Mouse (Mus musculus): ENCODE measurements around the gene Uck1.

GRCm38 (mm10) chr2:32282727-32283126 lies 22.8 kb upstream of the Uck1 start:
- TF ChIP-seq CEBPB (IDR thresholded peaks at IDR 0.05; ENCODE audit: insufficient read depth, poor library complexity, severe bottlenecking): no peak
- TF ChIP-seq POLR2A (IDR thresholded peaks at IDR 0.05; ENCODE audit: insufficient read length, low read depth): no peak
- TF ChIP-seq POLR2AphosphoS2 (IDR thresholded peaks at IDR 0.05; ENCODE audit: insufficient read length, low read depth): no peak
- no peak for TF ChIP-seq MYOD1 (IDR thresholded peaks at IDR 0.05; ENCODE audit: control insufficient read depth in 1 of 3, insufficient read length in 2 of 3, low read depth in 2 of 3)
- no peak for TF ChIP-seq E2F4 (IDR thresholded peaks at IDR 0.05; ENCODE audit: insufficient read depth)
- no peak for TF ChIP-seq USF1 (IDR thresholded peaks at IDR 0.05; ENCODE audit: low read depth)
- no peak for TF ChIP-seq TCF12 (IDR thresholded peaks at IDR 0.05; ENCODE audit: insufficient read depth, poor library complexity, severe bottlenecking)
- TF ChIP-seq REST (IDR thresholded peaks at IDR 0.05; ENCODE audit: insufficient read depth, insufficient read length): no peak
- no peak for TF ChIP-seq MAX (IDR thresholded peaks at IDR 0.05; ENCODE audit: low read depth)
- no peak for TF ChIP-seq MYOG (IDR thresholded peaks at IDR 0.05; ENCODE audit: control insufficient read depth in 1 of 3, insufficient read depth in 1 of 3, insufficient read length in 2 of 3, low read depth in 2 of 3)
- no peak for TF ChIP-seq TCF3 (IDR thresholded peaks at IDR 0.05; ENCODE audit: insufficient read length, low read depth)

Measured in myocyte (in vitro differentiated cells).